Mouse (Mus musculus): ENCODE results near the gene Ppp6c.

- TF ChIP-seq CTCF (IDR thresholded peaks at IDR 0.05; ENCODE audit: extremely low read depth, insufficient read depth, insufficient read length, insufficient replicate concordance) (no peak), POLR2A (IDR thresholded peaks at IDR 0.05; ENCODE audit: low read depth, low read length) (no peak)
Observed at GRCm38 (mm10) chr2:39220010-39220409, 6.2 kb downstream of the Ppp6c start.
